Mouse (Mus musculus) bone marrow, adult 2 months (tissue): ENCODE data around the gene Rapgef4.

Source experiments
- CTCF ChIP-seq: fragments of 200-500 bp; IDR thresholded peaks from 2 replicates; pipeline ENCODE4 v1.5.1; 2011; ENCODE audit warnings: low read length, control low read depth; ENCODE audit not compliant: control insufficient read depth, insufficient read depth
- POLR2A ChIP-seq: fragments of 200-500 bp; IDR thresholded peaks from 2 replicates; pipeline ENCODE4 v1.6.1; 2011; ENCODE audit warnings: low read depth, mild to moderate bottlenecking, control low read depth, low read length, borderline replicate concordance; ENCODE audit not compliant: control insufficient read depth

DNA sequence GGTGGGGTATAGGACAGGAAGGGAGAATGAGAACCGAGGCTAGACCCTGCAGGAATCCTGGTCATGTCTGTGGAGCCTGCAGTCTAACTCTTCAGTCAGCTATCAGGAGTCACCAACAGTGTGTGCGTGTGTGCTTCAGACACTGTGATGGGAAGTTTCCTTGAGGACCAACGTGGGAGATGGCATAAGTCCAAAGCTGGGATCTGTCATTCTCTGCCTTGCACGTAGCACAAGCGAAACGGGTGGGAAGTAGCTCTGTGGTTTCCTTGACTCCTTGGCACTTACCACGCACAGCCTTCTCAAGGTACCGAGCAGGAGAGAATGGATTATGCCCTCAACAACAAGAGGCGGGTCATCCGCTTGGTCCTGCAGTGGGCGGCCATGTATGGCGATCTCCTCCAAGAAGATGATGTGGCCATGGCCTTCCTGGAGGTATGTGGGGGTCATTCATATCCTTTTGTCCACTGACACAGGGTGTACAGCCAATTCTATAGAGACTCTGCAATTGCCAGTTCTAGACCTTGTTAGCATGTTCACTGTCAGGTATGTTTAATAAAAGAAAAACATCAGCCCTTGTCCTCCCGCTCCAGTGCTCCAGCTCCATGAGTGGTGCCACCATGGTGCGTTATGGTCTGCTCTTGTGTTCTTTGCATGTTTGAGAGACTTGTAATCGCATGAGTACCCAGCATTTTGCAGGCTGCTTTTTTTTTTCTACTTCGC, 241.9 kb downstream of the Rapgef4 start:
- no peak for TF ChIP-seq POLR2A
- TF ChIP-seq CTCF, result no peak
